Mouse (Mus musculus): ENCODE measurements around the gene Dnajb5. TPM values are rescaled to one million over a fixed set of nuclear protein-coding genes. Genes with fewer than 3 reads are reported as not detected.

Gene Dnajb5
- polyA plus RNA-seq, 1 experiment from 2014 or later: 17.6 TPM

DNA sequence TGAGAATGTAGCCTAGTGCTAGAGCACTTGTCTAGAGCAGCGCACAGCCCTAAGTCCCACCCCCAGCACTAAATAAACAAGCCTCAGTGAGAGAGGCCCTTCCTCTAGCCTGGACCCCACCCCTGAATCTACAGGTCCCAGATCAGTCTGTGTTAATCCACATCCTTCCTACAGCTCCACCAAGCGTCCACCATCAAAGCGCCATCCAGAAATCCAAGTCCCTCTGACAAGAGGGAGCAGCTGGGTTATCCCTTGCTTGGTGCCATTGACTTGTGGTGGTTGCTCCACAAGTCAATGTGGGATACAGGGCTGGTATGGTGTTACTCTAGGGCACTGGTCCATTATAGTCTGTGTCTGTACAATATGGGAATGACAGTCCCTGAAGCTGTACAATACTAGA lies 5.6 kb downstream of the Dnajb5 start:
- Histone ChIP-seq H3K4me3 (ENCODE audit: low read depth, low read length) (no peak overlapping the region), H3K36me3 (ENCODE audit: control insufficient read depth, insufficient read depth, low read length) (peaks cover 8% of the 10 kb centered on the region; the same call in 1 of the 2 replicates), H3K4me1 (ENCODE audit: control insufficient read depth, insufficient read depth, low read length) (peaks cover 42% of the 10 kb centered on the region), H3K4me2 (no peak overlapping the region), H3K27ac (ENCODE audit: low read depth, low read length) (no peak overlapping the region), H3K9me3 (ENCODE audit: control insufficient read depth, low read length) (no peaks in the 10 kb centered on the region), H3K9ac (ENCODE audit: low read length) (no peak overlapping the region), H3K27me3 (ENCODE audit: control insufficient read depth, insufficient read depth, low read length) (no peaks in the 10 kb centered on the region)
- no peak for DNase-seq (ENCODE audit: low spot score, missing footprints)
- WGBS: 85% methylated on average over 3 of the region's 3 CpGs
- no peak for ATAC-seq (ENCODE audit: low FRiP score)

DNA sequence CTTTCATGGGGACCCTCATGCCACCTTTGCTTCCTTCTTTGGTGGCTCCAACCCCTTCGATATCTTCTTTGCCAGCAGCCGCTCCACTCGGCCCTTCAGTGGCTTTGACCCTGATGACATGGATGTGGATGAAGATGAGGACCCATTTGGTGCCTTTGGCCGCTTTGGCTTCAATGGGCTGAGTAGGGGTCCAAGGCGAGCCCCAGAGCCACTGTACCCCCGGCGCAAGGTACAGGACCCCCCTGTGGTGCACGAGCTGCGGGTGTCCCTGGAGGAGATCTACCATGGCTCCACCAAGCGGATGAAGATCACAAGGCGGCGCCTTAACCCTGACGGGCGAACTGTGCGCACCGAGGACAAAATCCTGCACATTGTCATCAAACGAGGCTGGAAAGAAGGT lies 7.0 kb downstream of the Dnajb5 start:
- DNase-seq (ENCODE audit: low spot score, missing footprints): no peak
- H3K27me3 ChIP-seq (ENCODE audit: control insufficient read depth, insufficient read depth, low read length): no peaks in the 10 kb centered on the region
- H3K4me3 ChIP-seq (ENCODE audit: low read depth, low read length): no peak overlapping the region
- peaks cover 28% of the 10 kb centered on the region for H3K4me1 ChIP-seq (ENCODE audit: control insufficient read depth, insufficient read depth, low read length)
- WGBS: 94% methylated on average over 17 of the region's 17 CpGs
- H3K27ac ChIP-seq (ENCODE audit: low read depth, low read length): no peak overlapping the region
- no peak for ATAC-seq (ENCODE audit: low FRiP score)
- H3K36me3 ChIP-seq (ENCODE audit: control insufficient read depth, insufficient read depth, low read length): peaks cover 8% of the 10 kb centered on the region; the same call in 1 of the 2 replicates
- H3K9me3 ChIP-seq (ENCODE audit: control insufficient read depth, low read length): no peaks in the 10 kb centered on the region
- no peak overlapping the region for H3K9ac ChIP-seq (ENCODE audit: low read length)
- H3K4me2 ChIP-seq: no peak overlapping the region

DNA sequence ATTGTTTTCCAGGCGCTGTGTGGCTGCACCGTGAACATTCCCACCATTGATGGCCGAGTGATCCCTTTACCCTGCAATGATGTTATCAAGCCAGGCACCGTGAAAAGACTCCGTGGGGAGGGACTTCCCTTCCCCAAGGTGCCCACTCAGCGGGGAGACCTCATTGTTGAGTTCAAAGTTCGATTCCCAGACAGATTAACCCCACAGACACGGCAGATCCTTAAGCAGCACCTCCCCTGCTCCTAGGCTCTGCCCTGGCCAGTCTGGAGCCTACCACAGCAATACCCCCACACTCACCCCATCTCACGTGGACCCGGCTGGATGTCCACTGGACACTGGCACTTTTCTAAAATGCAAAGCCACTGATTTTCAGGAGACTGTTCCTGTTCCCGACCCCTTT lies 7.7 kb downstream of the Dnajb5 start:
- Histone ChIP-seq H3K4me3 (ENCODE audit: low read depth, low read length) (no peak overlapping the region), H3K36me3 (ENCODE audit: control insufficient read depth, insufficient read depth, low read length) (peaks cover 8% of the 10 kb centered on the region; the same call in 1 of the 2 replicates), H3K4me2 (no peak overlapping the region), H3K9me3 (ENCODE audit: control insufficient read depth, low read length) (no peaks in the 10 kb centered on the region), H3K4me1 (ENCODE audit: control insufficient read depth, insufficient read depth, low read length) (peaks cover 21% of the 10 kb centered on the region), H3K9ac (ENCODE audit: low read length) (no peak overlapping the region), H3K27me3 (ENCODE audit: control insufficient read depth, insufficient read depth, low read length) (no peaks in the 10 kb centered on the region), H3K27ac (ENCODE audit: low read depth, low read length) (no peak overlapping the region)
- DNase-seq (ENCODE audit: low spot score, missing footprints) (no peak), ATAC-seq (ENCODE audit: low FRiP score) (no peak)
- 75% methylated on average over 11 of the region's 11 CpGs for WGBS

DNA sequence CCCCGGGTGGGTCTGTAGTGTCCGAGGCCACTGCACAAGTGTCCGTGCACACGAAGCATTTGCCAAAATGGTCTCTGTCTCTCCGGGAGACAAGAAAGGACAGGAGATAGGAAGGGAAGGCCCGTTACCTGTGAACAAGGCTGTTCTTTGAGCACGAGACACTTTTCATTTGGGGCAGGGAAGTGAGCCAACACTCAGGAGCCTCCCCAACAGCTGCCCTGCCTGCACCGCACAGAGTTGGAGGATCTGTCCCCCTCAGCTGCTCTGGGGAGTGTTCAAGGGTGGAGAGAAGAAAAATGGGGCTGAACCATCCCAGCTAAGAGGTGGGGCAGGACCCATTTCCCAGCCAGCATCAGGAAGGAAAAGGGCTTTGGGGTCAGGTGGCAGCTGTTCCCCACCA lies 8.4 kb downstream of the Dnajb5 start:
- no peaks in the 10 kb centered on the region for H3K9me3 ChIP-seq (ENCODE audit: control insufficient read depth, low read length)
- H3K27ac ChIP-seq (ENCODE audit: low read depth, low read length): no peak overlapping the region
- 96% methylated on average over 8 of the region's 8 CpGs for WGBS
- no peaks in the 10 kb centered on the region for H3K27me3 ChIP-seq (ENCODE audit: control insufficient read depth, insufficient read depth, low read length)
- no peak for DNase-seq (ENCODE audit: low spot score, missing footprints)
- peaks cover 14% of the 10 kb centered on the region for H3K4me1 ChIP-seq (ENCODE audit: control insufficient read depth, insufficient read depth, low read length)
- H3K4me3 ChIP-seq (ENCODE audit: low read depth, low read length): no peak overlapping the region
- H3K9ac ChIP-seq (ENCODE audit: low read length): no peak overlapping the region
- ATAC-seq (ENCODE audit: low FRiP score): no peak
- no peak overlapping the region for H3K4me2 ChIP-seq
- peaks cover 8% of the 10 kb centered on the region; the same call in 1 of the 2 replicates for H3K36me3 ChIP-seq (ENCODE audit: control insufficient read depth, insufficient read depth, low read length)

DNA sequence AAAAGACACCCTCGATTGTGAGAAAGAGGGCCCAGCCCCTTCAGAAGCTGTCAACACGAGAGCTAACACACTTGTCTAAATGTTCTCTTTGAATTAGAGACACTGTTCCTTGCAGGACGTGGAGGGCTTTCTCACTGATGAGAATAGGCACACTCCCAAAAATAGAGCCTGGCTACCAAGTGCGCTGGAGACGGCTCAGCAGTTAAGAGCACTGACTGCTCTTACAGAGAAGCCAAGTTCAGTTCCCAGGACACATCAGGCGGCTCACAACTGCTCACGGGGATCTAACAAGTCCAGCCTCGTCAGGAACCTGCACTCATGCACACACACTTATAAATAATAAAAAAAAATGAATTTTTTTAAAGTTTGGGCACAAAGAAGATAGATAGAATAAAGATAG lies 9.3 kb downstream of the Dnajb5 start:
- Histone ChIP-seq H3K9ac (ENCODE audit: low read length) (no peak overlapping the region), H3K27me3 (ENCODE audit: control insufficient read depth, insufficient read depth, low read length) (no peaks in the 10 kb centered on the region), H3K9me3 (ENCODE audit: control insufficient read depth, low read length) (no peaks in the 10 kb centered on the region), H3K4me1 (ENCODE audit: control insufficient read depth, insufficient read depth, low read length) (peaks cover 4% of the 10 kb centered on the region), H3K36me3 (ENCODE audit: control insufficient read depth, insufficient read depth, low read length) (peaks cover 8% of the 10 kb centered on the region; the same call in 1 of the 2 replicates), H3K4me2 (no peak overlapping the region), H3K27ac (ENCODE audit: low read depth, low read length) (no peak overlapping the region; the same call in 1 of the 2 replicates), H3K4me3 (ENCODE audit: low read depth, low read length) (no peak overlapping the region)
- ATAC-seq (ENCODE audit: low FRiP score): no peak
- no peak for DNase-seq (ENCODE audit: low spot score, missing footprints)
- WGBS: 80% methylated on average over 8 of the region's 8 CpGs

DNA sequence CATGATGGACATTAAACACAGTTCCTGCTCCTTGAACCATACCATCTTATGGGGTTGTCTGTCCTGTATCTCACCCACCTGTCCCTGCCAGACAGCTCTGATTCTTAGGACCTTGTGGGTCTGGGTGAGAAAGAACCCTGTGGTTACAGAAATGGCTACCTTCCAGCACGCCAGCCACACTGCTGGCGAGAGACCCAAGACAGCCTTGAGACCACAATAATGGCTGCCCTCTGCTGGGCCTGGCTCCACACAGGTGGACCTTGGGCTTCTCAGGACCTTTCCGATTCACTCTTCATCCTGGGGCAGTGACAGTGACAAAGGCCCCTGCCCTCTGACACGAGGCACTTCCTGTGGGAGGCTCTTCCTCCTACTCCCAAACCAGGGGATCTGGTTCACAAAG lies 9.8 kb downstream of the Dnajb5 start:
- no peak overlapping the region for H3K9ac ChIP-seq (ENCODE audit: low read length)
- ATAC-seq (ENCODE audit: low FRiP score): no peak
- H3K4me2 ChIP-seq: no peak overlapping the region
- WGBS: 83% methylated on average over 4 of the region's 4 CpGs
- no peak overlapping the region for H3K4me3 ChIP-seq (ENCODE audit: low read depth, low read length)
- H3K27me3 ChIP-seq (ENCODE audit: control insufficient read depth, insufficient read depth, low read length): no peaks in the 10 kb centered on the region
- H3K36me3 ChIP-seq (ENCODE audit: control insufficient read depth, insufficient read depth, low read length): peaks cover 8% of the 10 kb centered on the region; the same call in 1 of the 2 replicates
- no peak overlapping the region for H3K27ac ChIP-seq (ENCODE audit: low read depth, low read length)
- H3K4me1 ChIP-seq (ENCODE audit: control insufficient read depth, insufficient read depth, low read length): peaks cover 3% of the 10 kb centered on the region; the same call in 1 of the 2 replicates
- no peak for DNase-seq (ENCODE audit: low spot score, missing footprints)
- H3K9me3 ChIP-seq (ENCODE audit: control insufficient read depth, low read length): no peaks in the 10 kb centered on the region

DNA sequence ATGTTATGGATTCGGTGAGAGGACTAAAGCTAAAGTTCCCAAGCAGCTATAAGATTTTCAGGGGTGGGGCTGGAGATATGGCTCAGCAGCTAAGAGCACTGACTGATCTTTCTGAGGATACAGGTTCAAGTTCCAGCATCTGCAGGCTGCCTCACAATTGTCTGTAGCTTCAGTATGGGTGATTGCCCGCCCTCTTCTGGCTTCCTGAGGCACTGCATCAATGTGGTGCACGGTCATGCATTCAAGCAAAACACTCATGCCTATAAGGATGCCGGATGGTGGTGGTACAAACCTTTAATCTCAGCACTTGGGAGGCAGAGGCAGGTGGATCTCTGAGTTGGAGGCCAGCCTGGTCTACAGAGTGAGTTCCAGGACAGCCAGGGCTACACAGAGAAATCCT lies 12.0 kb downstream of the Dnajb5 start:
- Histone ChIP-seq H3K4me1 (ENCODE audit: control insufficient read depth, insufficient read depth, low read length) (no peaks in the 10 kb centered on the region), H3K27ac (ENCODE audit: low read depth, low read length) (no peak overlapping the region), H3K27me3 (ENCODE audit: control insufficient read depth, insufficient read depth, low read length) (no peaks in the 10 kb centered on the region), H3K9ac (ENCODE audit: low read length) (no peak overlapping the region), H3K36me3 (ENCODE audit: control insufficient read depth, insufficient read depth, low read length) (peaks cover 6% of the 10 kb centered on the region; the same call in 1 of the 2 replicates), H3K9me3 (ENCODE audit: control insufficient read depth, low read length) (no peaks in the 10 kb centered on the region), H3K4me3 (ENCODE audit: low read depth, low read length) (no peak overlapping the region), H3K4me2 (no peak overlapping the region)
- DNase-seq (ENCODE audit: low spot score, missing footprints): peak; percentile 92
- ATAC-seq (ENCODE audit: low FRiP score): 0 out of 2 replicates have a peak, but pooled peaks have one; percentile 40
- WGBS: 33% methylated on average over 4 of the region's 4 CpGs

DNA sequence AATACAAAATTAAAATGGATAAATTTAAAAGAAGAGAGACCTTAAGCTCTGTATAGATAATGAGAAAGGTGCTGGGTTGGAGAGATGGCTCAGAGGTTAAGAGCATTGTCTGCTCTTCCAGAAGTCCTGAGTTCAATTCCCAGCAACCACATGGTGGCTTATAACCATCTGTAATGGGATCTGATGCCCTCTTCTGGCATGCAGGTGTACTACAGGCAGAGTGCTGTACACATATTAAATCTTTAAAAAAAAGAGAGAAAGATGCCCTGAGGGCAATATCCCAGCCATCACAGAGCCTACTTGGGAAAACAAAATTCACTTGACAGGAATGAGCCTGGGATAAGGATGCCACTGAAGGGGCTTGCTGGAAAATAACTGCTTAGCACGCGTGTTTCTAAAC lies 13.9 kb downstream of the Dnajb5 start:
- Histone ChIP-seq H3K36me3 (ENCODE audit: control insufficient read depth, insufficient read depth, low read length) (no peaks in the 10 kb centered on the region), H3K4me1 (ENCODE audit: control insufficient read depth, insufficient read depth, low read length) (no peaks in the 10 kb centered on the region), H3K9ac (ENCODE audit: low read length) (no peak overlapping the region), H3K9me3 (ENCODE audit: control insufficient read depth, low read length) (no peaks in the 10 kb centered on the region), H3K4me3 (ENCODE audit: low read depth, low read length) (no peak overlapping the region), H3K4me2 (no peak overlapping the region), H3K27me3 (ENCODE audit: control insufficient read depth, insufficient read depth, low read length) (no peaks in the 10 kb centered on the region), H3K27ac (ENCODE audit: low read depth, low read length) (no peak overlapping the region)
- ATAC-seq (ENCODE audit: low FRiP score) (no peak), DNase-seq (ENCODE audit: low spot score, missing footprints) (no peak)
- 89% methylated on average over 2 of the region's 2 CpGs for WGBS

DNA sequence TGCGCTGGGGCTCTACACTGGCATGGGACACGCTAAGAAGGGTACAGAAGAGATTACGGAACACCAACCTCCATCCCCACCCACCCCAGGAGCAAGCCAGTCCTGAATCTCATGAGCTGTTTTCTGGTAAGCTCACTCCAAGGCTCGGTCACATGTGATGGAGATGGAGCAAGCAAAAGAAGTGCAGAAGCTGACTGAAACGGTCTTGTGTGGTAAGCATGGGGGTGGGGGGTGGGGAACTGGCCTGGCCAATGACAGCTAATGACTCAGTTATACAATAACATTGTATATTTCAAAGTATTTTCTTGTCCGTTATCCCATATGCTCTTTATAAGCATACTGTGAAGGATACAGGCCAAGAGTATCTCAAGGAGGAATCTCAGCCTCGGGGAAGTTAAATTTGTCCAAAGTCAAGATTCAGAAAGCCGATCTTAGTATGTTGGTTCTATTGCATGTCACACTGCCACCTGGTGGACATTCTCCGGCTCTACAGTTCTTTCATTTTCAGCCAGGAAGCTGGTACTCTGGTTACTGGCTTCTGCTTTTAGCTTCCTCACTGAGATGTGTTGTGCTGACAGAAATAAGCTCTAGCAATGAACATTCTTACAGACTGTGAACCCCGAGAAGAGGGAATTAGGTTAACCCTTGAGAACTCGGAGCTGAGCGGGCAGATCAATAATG lies 15.6 kb downstream of the Dnajb5 start:
- Histone ChIP-seq H3K4me1 (ENCODE audit: control insufficient read depth, insufficient read depth, low read length) (no peaks in the 10 kb centered on the region), H3K27ac (ENCODE audit: low read depth, low read length) (no peak overlapping the region), H3K36me3 (ENCODE audit: control insufficient read depth, insufficient read depth, low read length) (no peaks in the 10 kb centered on the region), H3K4me2 (peak overlapping the region; percentile 35), H3K9ac (ENCODE audit: low read length) (no peak overlapping the region), H3K4me3 (ENCODE audit: low read depth, low read length) (no peak overlapping the region), H3K27me3 (ENCODE audit: control insufficient read depth, insufficient read depth, low read length) (no peaks in the 10 kb centered on the region), H3K9me3 (ENCODE audit: control insufficient read depth, low read length) (no peaks in the 10 kb centered on the region)
- 12% methylated on average over 12 of the region's 12 CpGs for WGBS
- DNase-seq (ENCODE audit: low spot score, missing footprints) (peak; percentile 95), ATAC-seq (ENCODE audit: low FRiP score) (peak; percentile 42; the same call in 1 of the 2 replicates)
